Mouse (Mus musculus): ENCODE data around the gene Kif21a. TPM values are rescaled to one million over a fixed set of nuclear protein-coding genes. Genes with fewer than 3 reads are reported as not detected.
A peak's percentile ranks its signal among the peaks of the same experiment; 100 is the strongest.

The Kif21a gene
- polyA plus RNA-seq, 1 experiment from 2014 or later = 23.3 TPM

- Histone ChIP-seq H3K4me3 (ENCODE audit: low read depth, low read length) (no peak overlapping the region), H3K36me3 (ENCODE audit: control insufficient read depth, insufficient read depth, low read length) (no peaks in the 10 kb centered on the region), H3K4me1 (ENCODE audit: control insufficient read depth, insufficient read depth, low read length) (peaks cover 15% of the 10 kb centered on the region; the same call in 1 of the 2 replicates), H3K27ac (ENCODE audit: low read length) (peak overlapping the region; percentile 27; the same call in 1 of the 2 replicates), H3K9ac (replicated peaks; ENCODE audit: low read depth, low read length) (no peak overlapping the region), H3K27me3 (ENCODE audit: control insufficient read depth, insufficient read depth, low read length) (no peaks in the 10 kb centered on the region), H3K4me2 (replicated peaks; ENCODE audit: low read depth, low read length) (no peak overlapping the region), H3K9me3 (ENCODE audit: control insufficient read depth, low read depth, low read length) (no peaks in the 10 kb centered on the region)
- ATAC-seq (ENCODE audit: insufficient number of reproducible peaks, insufficient read depth, low FRiP score, low read depth) = peak; percentile 54; the same call in 1 of the 2 replicates
- 21% methylated on average over 6 of the region's 6 CpGs for WGBS
These were observed 36.8 kb downstream of the Kif21a start for GRCm38 (mm10) chr15:91012793-91013580.

GRCm38 (mm10) chr15:91010218-91010617, 39.5 kb downstream of the Kif21a start:
- no peak overlapping the region for H3K27ac ChIP-seq (ENCODE audit: low read length)
- no peaks in the 10 kb centered on the region for H3K36me3 ChIP-seq (ENCODE audit: control insufficient read depth, insufficient read depth, low read length)
- H3K4me1 ChIP-seq (ENCODE audit: control insufficient read depth, insufficient read depth, low read length) = peaks cover 8% of the 10 kb centered on the region; the same call in 1 of the 2 replicates
- no peak overlapping the region for H3K4me3 ChIP-seq (ENCODE audit: low read depth, low read length)
- ATAC-seq (ENCODE audit: insufficient number of reproducible peaks, insufficient read depth, low FRiP score, low read depth) = no peak
- H3K9me3 ChIP-seq (ENCODE audit: control insufficient read depth, low read depth, low read length) = no peaks in the 10 kb centered on the region
- no peak overlapping the region for H3K4me2 ChIP-seq (replicated peaks; ENCODE audit: low read depth, low read length)
- no peak overlapping the region for H3K9ac ChIP-seq (replicated peaks; ENCODE audit: low read depth, low read length)
- 51% methylated on average over 4 of the region's 4 CpGs for WGBS
- H3K27me3 ChIP-seq (ENCODE audit: control insufficient read depth, insufficient read depth, low read length) = no peaks in the 10 kb centered on the region

GRCm38 (mm10) chr15:91007123-91007830, 42.5 kb downstream of the Kif21a start:
- H3K4me2 ChIP-seq (replicated peaks; ENCODE audit: low read depth, low read length) = no peak overlapping the region
- no peaks in the 10 kb centered on the region for H3K36me3 ChIP-seq (ENCODE audit: control insufficient read depth, insufficient read depth, low read length)
- no peak overlapping the region for H3K4me3 ChIP-seq (ENCODE audit: low read depth, low read length)
- whole genome bisulfite sequencing = 70% methylated on average over 13 of the region's 13 CpGs
- 0 out of 2 replicates have a peak, but pooled peaks have one; percentile 46 for ATAC-seq (ENCODE audit: insufficient number of reproducible peaks, insufficient read depth, low FRiP score, low read depth)
- no peak overlapping the region for H3K27ac ChIP-seq (ENCODE audit: low read length)
- no peaks in the 10 kb centered on the region for H3K9me3 ChIP-seq (ENCODE audit: control insufficient read depth, low read depth, low read length)
- H3K9ac ChIP-seq (replicated peaks; ENCODE audit: low read depth, low read length) = no peak overlapping the region
- no peaks in the 10 kb centered on the region for H3K27me3 ChIP-seq (ENCODE audit: control insufficient read depth, insufficient read depth, low read length)
- H3K4me1 ChIP-seq (ENCODE audit: control insufficient read depth, insufficient read depth, low read length) = peaks cover 8% of the 10 kb centered on the region; the same call in 1 of the 2 replicates

- H3K27me3 ChIP-seq (ENCODE audit: control insufficient read depth, insufficient read depth, low read length) = no peaks in the 10 kb centered on the region
- H3K9me3 ChIP-seq (ENCODE audit: control insufficient read depth, low read depth, low read length) = no peaks in the 10 kb centered on the region
- H3K4me1 ChIP-seq (ENCODE audit: control insufficient read depth, insufficient read depth, low read length) = no peaks in the 10 kb centered on the region; the same call in 1 of the 2 replicates
- no peaks in the 10 kb centered on the region for H3K36me3 ChIP-seq (ENCODE audit: control insufficient read depth, insufficient read depth, low read length)
- H3K27ac ChIP-seq (ENCODE audit: low read length) = no peak overlapping the region
- no peak overlapping the region for H3K9ac ChIP-seq (replicated peaks; ENCODE audit: low read depth, low read length)
- WGBS = 81% methylated on average over 7 of the region's 7 CpGs
- ATAC-seq (ENCODE audit: insufficient number of reproducible peaks, insufficient read depth, low FRiP score, low read depth) = no peak
- H3K4me2 ChIP-seq (replicated peaks; ENCODE audit: low read depth, low read length) = no peak overlapping the region
- no peak overlapping the region for H3K4me3 ChIP-seq (ENCODE audit: low read depth, low read length)
These were observed 45.0 kb downstream of the Kif21a start for GRCm38 (mm10) chr15:91004726-91005125.

- no peaks in the 10 kb centered on the region for H3K9me3 ChIP-seq (ENCODE audit: control insufficient read depth, low read depth, low read length)
- no peak overlapping the region for H3K4me3 ChIP-seq (ENCODE audit: low read depth, low read length)
- no peaks in the 10 kb centered on the region for H3K36me3 ChIP-seq (ENCODE audit: control insufficient read depth, insufficient read depth, low read length)
- no peak overlapping the region for H3K27ac ChIP-seq (ENCODE audit: low read length)
- 90% methylated on average over 10 of the region's 10 CpGs for WGBS
- H3K4me2 ChIP-seq (replicated peaks; ENCODE audit: low read depth, low read length) = no peak overlapping the region
- no peak for ATAC-seq (ENCODE audit: insufficient number of reproducible peaks, insufficient read depth, low FRiP score, low read depth)
- H3K27me3 ChIP-seq (ENCODE audit: control insufficient read depth, insufficient read depth, low read length) = no peaks in the 10 kb centered on the region
- H3K9ac ChIP-seq (replicated peaks; ENCODE audit: low read depth, low read length) = no peak overlapping the region
- no peaks in the 10 kb centered on the region for H3K4me1 ChIP-seq (ENCODE audit: control insufficient read depth, insufficient read depth, low read length)
These were observed 48.6 kb downstream of the Kif21a start for GRCm38 (mm10) chr15:91001037-91001616.

- H3K9ac ChIP-seq (replicated peaks; ENCODE audit: low read depth, low read length) = no peak overlapping the region
- H3K27me3 ChIP-seq (ENCODE audit: control insufficient read depth, insufficient read depth, low read length) = no peaks in the 10 kb centered on the region
- no peak overlapping the region for H3K4me2 ChIP-seq (replicated peaks; ENCODE audit: low read depth, low read length)
- H3K4me3 ChIP-seq (ENCODE audit: low read depth, low read length) = no peak overlapping the region
- no peak overlapping the region for H3K27ac ChIP-seq (ENCODE audit: low read length)
- ATAC-seq (ENCODE audit: insufficient number of reproducible peaks, insufficient read depth, low FRiP score, low read depth) = no peak
- no peaks in the 10 kb centered on the region for H3K4me1 ChIP-seq (ENCODE audit: control insufficient read depth, insufficient read depth, low read length)
- WGBS = 84% methylated on average over 21 of the region's 21 CpGs
- H3K36me3 ChIP-seq (ENCODE audit: control insufficient read depth, insufficient read depth, low read length) = no peaks in the 10 kb centered on the region
- H3K9me3 ChIP-seq (ENCODE audit: control insufficient read depth, low read depth, low read length) = no peaks in the 10 kb centered on the region
These were observed 49.3 kb downstream of the Kif21a start for GRCm38 (mm10) chr15:91000280-91001036.

GRCm38 (mm10) chr15:90992871-90993270, 56.9 kb downstream of the Kif21a start:
- Histone ChIP-seq H3K9ac (replicated peaks; ENCODE audit: low read depth, low read length) (no peak overlapping the region), H3K9me3 (ENCODE audit: control insufficient read depth, low read depth, low read length) (no peaks in the 10 kb centered on the region), H3K27ac (ENCODE audit: low read length) (no peak overlapping the region), H3K36me3 (ENCODE audit: control insufficient read depth, insufficient read depth, low read length) (no peaks in the 10 kb centered on the region), H3K4me3 (ENCODE audit: low read depth, low read length) (no peak overlapping the region), H3K27me3 (ENCODE audit: control insufficient read depth, insufficient read depth, low read length) (no peaks in the 10 kb centered on the region), H3K4me2 (replicated peaks; ENCODE audit: low read depth, low read length) (no peak overlapping the region), H3K4me1 (ENCODE audit: control insufficient read depth, insufficient read depth, low read length) (no peaks in the 10 kb centered on the region)
- 72% methylated on average over 2 of the region's 2 CpGs for WGBS
- no peak for ATAC-seq (ENCODE audit: insufficient number of reproducible peaks, insufficient read depth, low FRiP score, low read depth)

GRCm38 (mm10) chr15:90992388-90992787, 57.4 kb downstream of the Kif21a start:
- Histone ChIP-seq H3K27ac (ENCODE audit: low read length) (no peak overlapping the region), H3K4me1 (ENCODE audit: control insufficient read depth, insufficient read depth, low read length) (no peaks in the 10 kb centered on the region), H3K9ac (replicated peaks; ENCODE audit: low read depth, low read length) (no peak overlapping the region), H3K9me3 (ENCODE audit: control insufficient read depth, low read depth, low read length) (no peaks in the 10 kb centered on the region), H3K27me3 (ENCODE audit: control insufficient read depth, insufficient read depth, low read length) (no peaks in the 10 kb centered on the region), H3K4me3 (ENCODE audit: low read depth, low read length) (no peak overlapping the region), H3K4me2 (replicated peaks; ENCODE audit: low read depth, low read length) (no peak overlapping the region), H3K36me3 (ENCODE audit: control insufficient read depth, insufficient read depth, low read length) (no peaks in the 10 kb centered on the region)
- ATAC-seq (ENCODE audit: insufficient number of reproducible peaks, insufficient read depth, low FRiP score, low read depth) = no peak
- 90% methylated on average over 14 of the region's 14 CpGs for WGBS
